Mouse (Mus musculus) forebrain, embryonic 15.5 days (tissue): ENCODE measurements around the gene Ntpcr. TPM values are rescaled to one million over a fixed set of nuclear protein-coding genes. Genes with fewer than 3 reads are reported as not detected.

Experiments
- ATAC-seq: fragments of 200-750 bp; cut with Nextera tagmentation; replicated peaks from 2 replicates; pipeline ENCODE4 v1.8.0; 2017; ENCODE audit warnings: mild to moderate bottlenecking, moderate TSS enrichment, moderate library complexity
- H3K27ac ChIP-seq: fragments of 300-500 bp; sonication (generic); replicated peaks from 2 replicates; pipeline ENCODE4 v1.5.1; 2015; ENCODE audit warnings: mild to moderate bottlenecking, inconsistent platforms
- H3K27me3 ChIP-seq: fragments of 300-500 bp; sonication (generic); 2 replicates; pipeline ENCODE4 v1.6.1; 2015; ENCODE audit warnings: inconsistent platforms
- H3K36me3 ChIP-seq: fragments of 300-500 bp; sonication (generic); 2 replicates; pipeline ENCODE4 v1.6.1; 2015; ENCODE audit warnings: mild to moderate bottlenecking, inconsistent platforms
- H3K4me1 ChIP-seq: fragments of 300-500 bp; sonication (generic); 2 replicates; pipeline ENCODE4 v1.6.1; 2015; ENCODE audit warnings: inconsistent platforms
- H3K4me2 ChIP-seq: fragments of 300-500 bp; sonication (generic); replicated peaks from 2 replicates; pipeline ENCODE4 v1.6.1; 2015; ENCODE audit warnings: mild to moderate bottlenecking, inconsistent platforms
- H3K4me3 ChIP-seq: fragments of 300-500 bp; sonication (generic); 2 replicates; pipeline ENCODE4 v1.5.1; 2015; ENCODE audit warnings: mild to moderate bottlenecking, inconsistent platforms
- H3K9ac ChIP-seq: fragments of 300-500 bp; sonication (generic); replicated peaks from 2 replicates; pipeline ENCODE4 v1.6.1; 2015; ENCODE audit warnings: mild to moderate bottlenecking, inconsistent platforms
- H3K9me3 ChIP-seq: fragments of 300-500 bp; sonication (generic); 2 replicates; pipeline ENCODE4 v1.6.1; 2016; ENCODE audit warnings: inconsistent platforms
- WGBS: fragments of 180-500 bp; shearing (Covaris S2); methylation state at CpG from one replicate; pipeline ENCODE4 v1.1.7; 2015; ENCODE audit warnings: mixed read lengths; 5-methylcytosine and 5-hydroxymethylcytosine counted together
- polyA plus RNA-seq: library from polyadenylated mRNA; unstranded; fragments of >200 nt; fragmentation: Nextera tagmentation; extraction: Ambion mirVana; gene quantifications from 2 replicates; pipeline ENCODE4 v1.2.1, GENCODE M21; 2015

Gene Ntpcr
- polyA plus RNA-seq, 1 experiment from 2014 or later: 28.0 TPM

- Histone ChIP-seq H3K27ac (no peak overlapping the region), H3K27me3 (no peaks in the 10 kb centered on the region), H3K4me1 (no peaks in the 10 kb centered on the region), H3K36me3 (no peaks in the 10 kb centered on the region), H3K4me3 (no peak overlapping the region), H3K9me3 (no peaks in the 10 kb centered on the region), H3K4me2 (no peak overlapping the region), H3K9ac (no peak overlapping the region)
- ATAC-seq: no peak
- WGBS: 89% methylated on average over 5 of the region's 5 CpGs
Observed at GRCm38 (mm10) chr8:125726986-125727385, 2.8 kb upstream of the Ntpcr start.

DNA sequence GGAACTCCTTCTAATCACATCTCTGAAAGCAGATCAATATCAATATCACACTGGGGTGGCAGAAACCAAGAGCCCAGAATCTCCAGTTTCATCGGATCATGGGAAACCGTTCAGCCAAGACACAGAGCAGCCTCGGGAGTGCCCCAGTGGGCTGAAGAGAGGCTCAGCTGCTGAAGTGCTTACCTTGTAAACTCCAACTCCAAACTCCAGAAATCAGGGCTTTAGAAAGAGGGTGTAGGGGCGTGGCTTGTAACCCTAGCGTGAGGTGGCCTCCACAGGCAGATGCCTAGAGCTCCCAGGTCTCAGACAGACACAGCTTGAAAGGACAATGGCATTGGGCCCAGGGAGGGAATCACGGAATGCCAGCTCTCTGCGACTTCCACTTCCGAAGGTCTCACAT, 2.0 kb upstream of the Ntpcr start:
- ATAC-seq: no peak
- WGBS: 56% methylated on average over 8 of the region's 8 CpGs

DNA sequence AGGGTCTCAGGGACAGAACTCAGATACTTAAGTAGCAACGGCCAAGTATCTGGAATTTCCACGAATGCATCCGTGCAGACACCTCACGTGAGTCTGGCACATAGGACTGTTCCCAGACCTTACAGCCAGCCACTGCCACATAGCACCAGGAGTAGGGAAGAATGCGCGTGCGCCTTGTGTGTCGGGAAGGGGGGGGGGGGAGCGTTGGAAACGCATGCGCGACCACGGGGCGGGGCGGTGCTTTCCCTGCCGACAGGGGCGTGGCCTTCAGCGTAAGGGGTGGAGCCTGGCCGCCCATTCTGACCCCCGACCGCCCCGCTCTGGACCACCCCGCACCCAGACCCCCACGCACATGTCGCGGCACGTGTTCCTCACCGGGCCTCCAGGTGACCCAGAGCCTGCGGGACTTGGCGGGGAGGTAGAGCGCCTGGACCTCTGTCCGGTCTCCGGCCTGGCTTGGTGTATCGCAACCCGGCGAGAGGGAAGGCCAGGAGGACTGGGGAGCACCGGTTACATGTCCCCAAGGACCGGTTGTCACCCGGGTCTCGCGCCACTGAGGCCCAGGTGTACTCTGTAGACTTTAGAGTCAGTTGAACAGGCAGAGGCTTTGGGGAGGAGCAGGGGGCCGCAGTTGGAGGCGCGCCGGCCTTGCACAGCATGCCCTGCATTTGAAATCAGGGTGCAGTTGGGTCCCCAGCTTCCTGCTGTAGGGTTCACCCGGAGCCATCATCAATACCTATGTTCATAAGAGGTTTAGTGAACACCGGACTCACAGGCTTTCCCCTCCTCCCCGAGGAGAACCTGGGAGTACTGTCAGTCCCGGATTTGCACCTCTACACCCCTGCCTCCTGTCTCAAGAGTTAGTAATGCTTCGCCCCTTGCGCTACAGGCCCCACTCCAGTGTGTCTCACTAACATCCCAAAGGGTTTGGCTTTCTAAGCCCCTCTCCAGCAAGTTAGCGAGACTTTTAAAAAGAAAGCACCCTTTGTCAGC, 4.5 kb downstream of the Ntpcr start:
- no peak overlapping the region for H3K27ac ChIP-seq
- peak; percentile 94 for ATAC-seq
- H3K9ac ChIP-seq: peak overlapping the region; percentile 73
- no peaks in the 10 kb centered on the region for H3K9me3 ChIP-seq
- H3K36me3 ChIP-seq: no peaks in the 10 kb centered on the region
- H3K4me3 ChIP-seq: peak overlapping the region; percentile 70
- peak overlapping the region; percentile 62 for H3K4me2 ChIP-seq
- H3K4me1 ChIP-seq: peaks cover 15% of the 10 kb centered on the region
- 7% methylated on average over 52 of the region's 52 CpGs for WGBS
- H3K27me3 ChIP-seq: no peaks in the 10 kb centered on the region

More for the DNA sequence above, 2.0 kb upstream of the Ntpcr start:
- no peak overlapping the region for H3K9ac ChIP-seq
- no peaks in the 10 kb centered on the region for H3K36me3 ChIP-seq
- no peaks in the 10 kb centered on the region for H3K27me3 ChIP-seq
- no peak overlapping the region for H3K4me3 ChIP-seq
- H3K27ac ChIP-seq: no peak overlapping the region
- no peaks in the 10 kb centered on the region for H3K9me3 ChIP-seq
- no peaks in the 10 kb centered on the region for H3K4me1 ChIP-seq
- no peak overlapping the region for H3K4me2 ChIP-seq

DNA sequence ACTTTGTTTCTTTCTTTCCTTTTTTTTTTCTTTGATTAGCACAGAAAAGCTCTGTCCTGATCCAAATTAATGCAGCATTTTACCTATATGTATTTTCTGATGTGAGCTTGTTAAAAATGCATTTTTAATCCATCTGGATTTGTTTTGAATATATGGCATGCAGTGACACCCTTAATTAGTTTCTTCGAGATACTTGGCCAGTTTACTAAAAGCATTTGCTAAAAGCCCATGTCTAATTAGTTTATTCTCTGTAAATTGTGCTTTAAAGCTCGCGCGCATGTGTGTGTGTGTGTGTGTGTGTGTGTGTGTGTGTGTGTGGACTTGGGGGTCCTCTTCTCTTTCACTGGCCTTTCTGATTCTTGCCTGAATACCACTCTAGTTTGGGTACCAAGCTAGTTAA, 9.2 kb downstream of the Ntpcr start:
- H3K27ac ChIP-seq: peak overlapping the region; percentile 62
- H3K9ac ChIP-seq: no peak overlapping the region
- peaks cover 11% of the 10 kb centered on the region for H3K4me1 ChIP-seq
- no peak for ATAC-seq
- H3K36me3 ChIP-seq: no peaks in the 10 kb centered on the region
- H3K4me2 ChIP-seq: no peak overlapping the region
- WGBS: 44% methylated on average over 4 of the region's 4 CpGs
- no peaks in the 10 kb centered on the region for H3K27me3 ChIP-seq
- H3K9me3 ChIP-seq: no peaks in the 10 kb centered on the region
- no peak overlapping the region for H3K4me3 ChIP-seq

DNA sequence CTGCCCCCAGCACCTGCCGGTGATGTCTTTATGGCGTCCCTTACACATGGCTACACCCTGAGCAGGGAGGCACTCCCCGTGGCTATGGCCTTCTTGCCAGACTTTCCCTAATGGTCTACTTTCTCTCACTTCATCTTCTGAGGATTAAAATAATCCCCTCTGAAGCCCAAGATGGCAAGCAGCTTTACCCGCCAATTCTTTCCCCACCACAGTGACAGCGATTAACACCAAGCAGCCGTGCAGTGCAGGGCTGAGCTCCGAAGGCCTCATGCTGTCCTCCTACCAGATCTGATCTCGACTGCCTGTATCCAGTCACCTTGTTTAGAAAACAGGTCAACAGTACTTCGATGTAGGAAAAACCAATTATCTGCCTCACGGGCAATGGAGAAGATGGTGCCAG, 10.9 kb downstream of the Ntpcr start:
- Histone ChIP-seq H3K36me3 (no peaks in the 10 kb centered on the region), H3K4me1 (peaks cover 7% of the 10 kb centered on the region), H3K27ac (no peak overlapping the region), H3K27me3 (no peaks in the 10 kb centered on the region), H3K9me3 (no peaks in the 10 kb centered on the region), H3K9ac (no peak overlapping the region), H3K4me2 (no peak overlapping the region), H3K4me3 (no peak overlapping the region)
- whole genome bisulfite sequencing: 63% methylated on average over 10 of the region's 10 CpGs
- ATAC-seq: no peak

- H3K9me3 ChIP-seq: no peaks in the 10 kb centered on the region
- no peak overlapping the region for H3K9ac ChIP-seq
- H3K27ac ChIP-seq: no peak overlapping the region
- H3K36me3 ChIP-seq: no peaks in the 10 kb centered on the region
- no peak overlapping the region for H3K4me3 ChIP-seq
- ATAC-seq: no peak
- peaks cover 7% of the 10 kb centered on the region for H3K4me1 ChIP-seq
- H3K4me2 ChIP-seq: no peak overlapping the region
- WGBS: 78% methylated on average over 5 of the region's 5 CpGs
- no peaks in the 10 kb centered on the region for H3K27me3 ChIP-seq
Observed at GRCm38 (mm10) chr8:125741377-125741776, 11.6 kb downstream of the Ntpcr start.

- H3K36me3 ChIP-seq: no peaks in the 10 kb centered on the region
- no peak overlapping the region for H3K9ac ChIP-seq
- 79% methylated on average over 2 of the region's 2 CpGs for WGBS
- no peak overlapping the region for H3K4me2 ChIP-seq
- no peaks in the 10 kb centered on the region for H3K9me3 ChIP-seq
- H3K27ac ChIP-seq: no peak overlapping the region
- peaks cover 7% of the 10 kb centered on the region for H3K4me1 ChIP-seq
- H3K4me3 ChIP-seq: no peak overlapping the region
- no peaks in the 10 kb centered on the region for H3K27me3 ChIP-seq
- ATAC-seq: no peak
Observed at GRCm38 (mm10) chr8:125741855-125742254, 12.1 kb downstream of the Ntpcr start.

DNA sequence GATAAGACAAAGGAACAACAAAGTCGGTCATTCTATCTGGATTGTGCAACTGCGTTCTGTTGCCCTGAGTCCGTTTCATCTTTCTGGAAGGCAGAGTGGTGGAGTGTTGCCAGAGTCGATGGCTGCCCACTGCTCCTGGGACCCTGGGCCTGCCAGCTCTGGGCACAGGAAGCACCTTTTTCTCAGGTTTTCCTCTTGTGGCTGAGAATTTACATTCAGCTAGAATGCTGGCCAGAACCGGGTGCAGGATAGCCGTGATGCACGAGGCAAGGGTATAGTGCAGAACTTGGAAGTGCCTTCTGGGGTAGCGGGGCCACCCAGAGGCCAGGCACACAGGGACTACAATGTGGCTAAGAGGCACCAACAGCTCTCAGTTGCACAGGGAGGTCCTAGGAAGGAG, 12.6 kb downstream of the Ntpcr start:
- 78% methylated on average over 8 of the region's 8 CpGs for WGBS
- Histone ChIP-seq H3K9me3 (no peaks in the 10 kb centered on the region), H3K36me3 (no peaks in the 10 kb centered on the region), H3K9ac (no peak overlapping the region), H3K4me1 (peaks cover 7% of the 10 kb centered on the region), H3K4me2 (no peak overlapping the region), H3K27me3 (no peaks in the 10 kb centered on the region), H3K4me3 (no peak overlapping the region), H3K27ac (no peak overlapping the region)
- no peak for ATAC-seq

DNA sequence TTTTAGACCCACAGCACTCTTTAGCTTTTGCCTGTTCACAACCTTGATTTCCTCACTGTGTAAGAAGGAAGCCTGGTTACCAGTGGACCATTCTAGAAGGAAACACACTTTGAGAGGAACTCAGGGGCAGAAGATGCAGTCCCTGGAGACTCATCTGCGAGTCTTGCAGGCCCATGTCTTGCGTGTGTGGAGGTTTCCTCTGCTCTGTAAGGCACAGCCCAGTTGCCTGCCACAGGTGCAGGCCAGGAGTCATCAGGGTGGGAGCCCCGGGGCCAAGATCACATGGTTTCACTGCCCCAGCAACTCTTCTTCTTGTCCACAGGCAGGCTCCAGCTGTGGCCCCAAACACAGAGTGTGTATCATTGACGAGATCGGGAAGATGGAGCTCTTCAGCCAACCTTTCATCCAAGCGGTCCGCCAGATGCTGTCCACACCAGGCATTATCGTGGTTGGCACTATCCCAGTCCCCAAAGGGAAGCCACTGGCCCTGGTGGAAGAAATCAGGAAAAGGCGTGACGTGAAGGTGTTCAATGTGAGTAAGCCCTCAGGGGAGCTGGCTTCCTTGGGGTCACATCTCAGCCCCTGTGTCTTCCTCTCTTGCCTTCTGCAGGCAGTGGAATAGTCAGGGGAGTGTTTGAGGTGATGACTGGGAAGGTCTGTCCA, 15.3 kb downstream of the Ntpcr start:
- H3K27me3 ChIP-seq: no peaks in the 10 kb centered on the region
- no peak overlapping the region for H3K27ac ChIP-seq
- WGBS: 85% methylated on average over 10 of the region's 10 CpGs
- no peaks in the 10 kb centered on the region for H3K36me3 ChIP-seq
- no peak overlapping the region for H3K9ac ChIP-seq
- no peaks in the 10 kb centered on the region for H3K9me3 ChIP-seq
- no peak overlapping the region for H3K4me3 ChIP-seq
- no peak overlapping the region for H3K4me2 ChIP-seq
- ATAC-seq: no peak
- H3K4me1 ChIP-seq: no peaks in the 10 kb centered on the region

GRCm38 (mm10) chr8:125747390-125747789, 17.6 kb downstream of the Ntpcr start:
- H3K4me3 ChIP-seq: no peak overlapping the region
- no peak overlapping the region for H3K4me2 ChIP-seq
- no peak overlapping the region for H3K27ac ChIP-seq
- H3K4me1 ChIP-seq: peaks cover 5% of the 10 kb centered on the region
- no peaks in the 10 kb centered on the region for H3K9me3 ChIP-seq
- H3K9ac ChIP-seq: no peak overlapping the region
- no peak for ATAC-seq
- H3K36me3 ChIP-seq: no peaks in the 10 kb centered on the region
- 91% methylated on average over 8 of the region's 8 CpGs for WGBS
- H3K27me3 ChIP-seq: no peaks in the 10 kb centered on the region

- Histone ChIP-seq H3K9ac (no peak overlapping the region), H3K4me1 (peaks cover 11% of the 10 kb centered on the region), H3K27ac (no peak overlapping the region), H3K9me3 (no peaks in the 10 kb centered on the region), H3K4me2 (no peak overlapping the region), H3K4me3 (no peak overlapping the region), H3K27me3 (no peaks in the 10 kb centered on the region), H3K36me3 (no peaks in the 10 kb centered on the region)
- ATAC-seq: no peak
- 42% methylated on average over 8 of the region's 8 CpGs for WGBS
Observed at GRCm38 (mm10) chr8:125750846-125751245, 21.1 kb downstream of the Ntpcr start.

DNA sequence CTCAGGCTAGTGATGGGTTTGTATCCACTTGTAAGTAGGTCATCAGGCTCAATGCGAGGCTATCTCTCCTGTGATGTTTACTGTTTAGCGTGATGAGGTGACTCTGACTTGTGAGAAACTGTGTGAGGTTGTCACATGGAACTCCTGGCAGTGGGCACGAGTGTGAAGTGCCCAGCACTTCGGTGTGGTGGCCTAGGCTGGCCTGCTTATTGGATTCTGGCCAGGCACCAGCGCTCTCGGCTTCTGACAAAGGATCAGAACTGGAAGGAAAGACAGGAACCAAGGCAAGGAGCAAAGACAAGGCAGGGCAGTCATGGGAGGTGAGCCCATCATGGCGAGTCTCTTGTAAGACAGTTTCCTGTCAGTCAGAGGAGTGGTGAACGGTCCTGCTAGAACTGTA, 26.1 kb downstream of the Ntpcr start:
- ATAC-seq: no peak
- no peaks in the 10 kb centered on the region for H3K27me3 ChIP-seq
- H3K4me2 ChIP-seq: no peak overlapping the region
- H3K36me3 ChIP-seq: no peaks in the 10 kb centered on the region
- H3K9me3 ChIP-seq: no peaks in the 10 kb centered on the region
- no peak overlapping the region for H3K9ac ChIP-seq
- no peak overlapping the region for H3K4me3 ChIP-seq
- peak overlapping the region; percentile 59 for H3K27ac ChIP-seq
- WGBS: 47% methylated on average over 8 of the region's 8 CpGs
- peaks cover 23% of the 10 kb centered on the region for H3K4me1 ChIP-seq
